Mouse (Mus musculus): ENCODE measurements at regions not wholly inside any gene's neighbourhood (a gene's known extent, or its start where the extent isn't known, plus 50 kb on each side); places are given as distances from the start of the nearest gene placed in this dataset.

- TF ChIP-seq GATA1 (IDR thresholded peaks at IDR 0.05; ENCODE audit: borderline replicate concordance, low read length) (no peak), FLI1 (IDR thresholded peaks at IDR 0.05; ENCODE audit: low read length) (no peak)
These were observed 71.1 kb upstream of the Dscam start for GRCm38 (mm10) chr16:97241639-97242038.
